In genomic region chr2:165982512-165983389, GRCm38 (mm10) we compare ENCODE assay signal across 9 mouse cellular contexts. TPM values are rescaled to one million over a fixed set of nuclear protein-coding genes. Genes with fewer than 3 reads are reported as not detected.
A peak's percentile ranks its signal among the peaks of the same experiment; 100 is the strongest.
DNase-seq lines count a peak whose midpoint lies in the region; ATAC-seq and TF ChIP-seq lines count a peak whose summit lies in the region.
"Had no signal": no experiment of that assay in that cellular context is flagged by ENCODE, and none has a peak within 500 bp of the region (broad histone marks: within the 10 kb centered on the region; RNA-seq: fewer than 3 reads in every experiment).

No protein-coding gene starts in this region.

- TF ChIP-seq CTCF in gastrocnemius, adult 2 months (IDR thresholded peaks at IDR 0.05) = no peak

- peak overlapping the region; percentile 25 for H3K4me3 ChIP-seq in gastrocnemius, adult 2 months
- no peak overlapping the region for H3K4me3 ChIP-seq in lung, embryonic 16.5 days (ENCODE audit: low read length)
- H3K4me3 ChIP-seq in stomach, embryonic 15.5 days (replicated peaks) = no peak overlapping the region
- H3K4me3 ChIP-seq in forebrain, embryonic 15.5 days = no peak overlapping the region
- no peak overlapping the region for H3K4me3 ChIP-seq in forebrain, embryonic 14.5 days (ENCODE audit: low read depth, low read length)
- H3K4me3 ChIP-seq: limb, embryonic 13.5 days had no signal

- no peaks in the 10 kb centered on the region for H3K36me3 ChIP-seq in lung, embryonic 16.5 days (ENCODE audit: control insufficient read depth, insufficient read depth, low read length)
- H3K36me3 ChIP-seq in stomach, embryonic 15.5 days = no peaks in the 10 kb centered on the region
- no peaks in the 10 kb centered on the region for H3K36me3 ChIP-seq in forebrain, embryonic 15.5 days
- H3K36me3 ChIP-seq in forebrain, embryonic 14.5 days (ENCODE audit: control insufficient read depth, insufficient read depth, low read length) = no peaks in the 10 kb centered on the region
- H3K36me3 ChIP-seq: limb, embryonic 13.5 days had no signal

- no peaks in the 10 kb centered on the region for H3K9me3 ChIP-seq in lung, embryonic 16.5 days (ENCODE audit: control insufficient read depth, low read length)
- H3K9me3 ChIP-seq in stomach, embryonic 15.5 days = no peaks in the 10 kb centered on the region
- no peaks in the 10 kb centered on the region for H3K9me3 ChIP-seq in forebrain, embryonic 15.5 days
- no peaks in the 10 kb centered on the region for H3K9me3 ChIP-seq in forebrain, embryonic 14.5 days (replicated peaks; ENCODE audit: control insufficient read depth, low read length)
- H3K9me3 ChIP-seq: limb, embryonic 13.5 days had no signal

- peak; percentile 41; the same call in 1 of the 2 replicates for ATAC-seq in lung, embryonic 16.5 days (ENCODE audit: low read depth)
- ATAC-seq in stomach, embryonic 15.5 days (ENCODE audit: insufficient read depth, low FRiP score, low read depth) = no peak; the same call in 1 of the 2 replicates
- ATAC-seq in forebrain, embryonic 15.5 days (replicated peaks) = no peak
- ATAC-seq in forebrain, embryonic 14.5 days = no peak

- DNase-seq in CD4-positive, CD25-positive, alpha-beta regulatory T cell, adult 2 months (ENCODE audit: low read depth, low spot score) = peak; percentile 97
- DNase-seq in NIH3T3 (ENCODE audit: low read depth) = peak; percentile 55
- peak; percentile 79 for DNase-seq in gastrocnemius, adult 2 months
- DNase-seq in kidney, adult 11 months = peak; percentile 95
- no peak for DNase-seq in forebrain, embryonic 14.5 days (ENCODE audit: low spot score)

- intact Hi-C loops in gastrocnemius, adult 2 months (cut with DNase I) = loop anchor here (5.0 kb wide), 1 partner anchor 45 kb away; no protein-coding TSS in a partner anchor

- peak overlapping the region; percentile 92 for H3K27ac ChIP-seq in gastrocnemius, adult 2 months
- H3K27ac ChIP-seq in lung, embryonic 16.5 days (ENCODE audit: low read length) = no peak overlapping the region
- peak overlapping the region; percentile 23 for H3K27ac ChIP-seq in stomach, embryonic 15.5 days
- no peak overlapping the region for H3K27ac ChIP-seq in forebrain, embryonic 15.5 days (replicated peaks)
- H3K27ac ChIP-seq in forebrain, embryonic 14.5 days (ENCODE audit: low read depth, low read length) = no peak overlapping the region
- H3K27ac ChIP-seq: limb, embryonic 13.5 days had no signal

- no peaks in the 10 kb centered on the region for H3K27me3 ChIP-seq in lung, embryonic 16.5 days (ENCODE audit: control insufficient read depth, insufficient read depth, low read depth, low read length)
- H3K27me3 ChIP-seq in stomach, embryonic 15.5 days (replicated peaks) = no peaks in the 10 kb centered on the region
- H3K27me3 ChIP-seq in forebrain, embryonic 15.5 days = no peaks in the 10 kb centered on the region
- no peaks in the 10 kb centered on the region for H3K27me3 ChIP-seq in forebrain, embryonic 14.5 days (replicated peaks; ENCODE audit: control insufficient read depth, insufficient read depth, low read length)
- H3K27me3 ChIP-seq: limb, embryonic 13.5 days had no signal

- WGBS in lung, embryonic 16.5 days = 52% methylated on average over 16 of the region's 16 CpGs
- WGBS in stomach, embryonic 15.5 days = 43% methylated on average over 16 of the region's 16 CpGs
- 71% methylated on average over 16 of the region's 16 CpGs for WGBS in forebrain, embryonic 15.5 days
- WGBS in forebrain, embryonic 14.5 days = 69% methylated on average over 16 of the region's 16 CpGs

- no peak overlapping the region for H3K4me2 ChIP-seq in lung, embryonic 16.5 days (ENCODE audit: low read depth, low read length)
- no peak overlapping the region for H3K4me2 ChIP-seq in stomach, embryonic 15.5 days
- H3K4me2 ChIP-seq in forebrain, embryonic 15.5 days (replicated peaks) = no peak overlapping the region
- no peak overlapping the region for H3K4me2 ChIP-seq in forebrain, embryonic 14.5 days (ENCODE audit: low read length)
- H3K4me2 ChIP-seq: limb, embryonic 13.5 days had no signal

- H3K9ac ChIP-seq in lung, embryonic 16.5 days (ENCODE audit: low read length) = no peak overlapping the region
- no peak overlapping the region for H3K9ac ChIP-seq in stomach, embryonic 15.5 days
- no peak overlapping the region for H3K9ac ChIP-seq in forebrain, embryonic 15.5 days (replicated peaks)
- H3K9ac ChIP-seq in forebrain, embryonic 14.5 days (ENCODE audit: low read length) = no peak overlapping the region
- H3K9ac ChIP-seq: limb, embryonic 13.5 days had no signal

- peaks cover 4% of the 10 kb centered on the region for H3K4me1 ChIP-seq in lung, embryonic 16.5 days (replicated peaks; ENCODE audit: control insufficient read depth, insufficient read depth, low read length)
- 0 out of 2 replicates have a peak, but pooled peaks cover 14% of the 10 kb centered on the region for H3K4me1 ChIP-seq in stomach, embryonic 15.5 days
- peaks cover 9% of the 10 kb centered on the region for H3K4me1 ChIP-seq in forebrain, embryonic 15.5 days
- peaks cover 3% of the 10 kb centered on the region; the same call in 1 of the 2 replicates for H3K4me1 ChIP-seq in forebrain, embryonic 14.5 days (ENCODE audit: control insufficient read depth, insufficient read depth, low read length)

RNA-seq across cellular contexts. Expression of gene Ncoa3, which starts 9.7 kb away (rescaled TPM):
- total RNA-seq in gastrocnemius, adult 2 months (2021) = 10 to 100 TPM; 21.0 to 24.8 TPM
- polyA plus RNA-seq in lung, embryonic 16.5 days (2015; fragmentation: Nextera tagmentation; extraction: Ambion mirVana) = 11.5 and 12.1 TPM in 2 replicates
- 12.9 and 14.1 TPM in 2 replicates for polyA plus RNA-seq in stomach, embryonic 15.5 days (2015; fragmentation: Nextera tagmentation; extraction: Ambion mirVana)
- 9.7 and 10.3 TPM in 2 replicates for polyA plus RNA-seq in forebrain, embryonic 15.5 days (2015; fragmentation: Nextera tagmentation; extraction: Ambion mirVana)
- 9.3 and 12.8 TPM in 2 replicates for polyA plus RNA-seq in forebrain, embryonic 14.5 days (2014; fragmentation: Nextera tagmentation; extraction: Ambion mirVana)

Comparison
In these comparisons a context has a peak if more than half of its experiments do, and no peak if none do; other contexts are left out.
1. H3K27ac ChIP-seq: peak in gastrocnemius, adult 2 months (single experiment) and stomach, embryonic 15.5 days (single experiment); none in lung, embryonic 16.5 days (single experiment), forebrain, embryonic 15.5 days (single experiment) and forebrain, embryonic 14.5 days (single experiment).